Mouse (Mus musculus) thymus, adult 2 months (tissue): Measurements from ENCODE around the gene Cog1. TPM values are rescaled to one million over a fixed set of nuclear protein-coding genes. Genes with fewer than 3 reads are reported as not detected.
A peak's percentile ranks its signal among the peaks of the same experiment; 100 is the strongest.

Experiments used
- DNase-seq: peaks from one replicate; pipeline ENCODE4 v3.0.0; 2021
- H3K27ac ChIP-seq: fragments of 200-500 bp; 2 replicates; pipeline ENCODE4 v1.5.1; 2012; ENCODE audit warnings: low read length, control low read depth; ENCODE audit not compliant: control insufficient read depth, insufficient read depth
- H3K27me3 ChIP-seq: fragments of 200-500 bp; 2 replicates; pipeline ENCODE4 v1.6.1; 2012; ENCODE audit warnings: mild to moderate bottlenecking, low read length, moderate library complexity, mixed read lengths; ENCODE audit not compliant: control insufficient read depth, insufficient read depth
- H3K36me3 ChIP-seq: fragments of 200-500 bp; 2 replicates; pipeline ENCODE4 v1.6.1; 2012; ENCODE audit warnings: mild to moderate bottlenecking, low read length, moderate library complexity; ENCODE audit not compliant: control insufficient read depth, insufficient read depth
- H3K4me1 ChIP-seq: fragments of 200-500 bp; replicated peaks from 2 replicates; pipeline ENCODE4 v1.6.1; 2012; ENCODE audit warnings: low read length; ENCODE audit not compliant: control insufficient read depth, insufficient read depth
- H3K4me3 ChIP-seq: fragments of 200-500 bp; 2 replicates; pipeline ENCODE4 v1.5.1; 2012; ENCODE audit warnings: mild to moderate bottlenecking, low read length, control low read depth, moderate library complexity; ENCODE audit not compliant: control insufficient read depth, insufficient read depth
- CTCF ChIP-seq: fragments of 200-500 bp; IDR thresholded peaks from 2 replicates; pipeline ENCODE4 v1.5.1; 2012; ENCODE audit warnings: mild to moderate bottlenecking, control low read depth, low read length, moderate library complexity, borderline replicate concordance; ENCODE audit not compliant: control insufficient read depth, poor library complexity, insufficient read depth; ENCODE audit errors: extremely low read depth
- POLR2A ChIP-seq: fragments of 200-500 bp; IDR thresholded peaks from 2 replicates; pipeline ENCODE4 v1.6.1; 2012; ENCODE audit warnings: mild to moderate bottlenecking, low read length, control low read depth, moderate library complexity; ENCODE audit not compliant: control insufficient read depth, poor library complexity, insufficient read depth; ENCODE audit errors: extremely low read depth
- WGBS: fragments of 180-500 bp; shearing (Covaris S2); methylation state at CpG from one replicate; pipeline ENCODE4 v1.1.7; 2018; 5-methylcytosine and 5-hydroxymethylcytosine counted together
- polyA plus RNA-seq: library from polyadenylated mRNA; depleted of rRNA; stranded (reverse); fragments of >200 nt; gene quantifications from 2 replicates; pipeline ENCODE4 v1.2.3, GENCODE M21; 2012

Gene Cog1
- polyA plus RNA-seq, 1 experiment = 67.4 TPM

DNA sequence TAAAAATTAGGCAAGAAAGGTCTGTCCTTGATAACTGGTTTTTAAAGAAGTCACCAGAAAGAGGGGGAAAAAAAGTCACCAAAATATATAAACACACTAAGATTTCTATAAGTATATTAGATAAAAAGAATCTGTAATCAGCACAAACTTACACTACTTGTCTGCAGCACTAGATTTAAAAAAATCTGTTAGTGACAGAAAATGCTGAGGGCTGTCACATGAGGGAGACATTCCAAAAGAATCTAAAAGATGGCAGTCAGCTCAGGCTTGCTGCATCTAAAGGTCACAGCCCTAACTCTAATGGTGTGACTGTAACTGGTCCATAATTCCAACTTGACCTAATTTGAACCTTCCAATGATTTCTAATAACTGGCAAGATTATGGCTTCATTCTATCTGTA lies 33.0 kb downstream of the Cog1 start:
- Histone ChIP-seq H3K36me3 (peaks cover 2% of the 10 kb centered on the region), H3K4me3 (no peak overlapping the region)
- TF ChIP-seq POLR2A (no peak), CTCF (no peak)

DNA sequence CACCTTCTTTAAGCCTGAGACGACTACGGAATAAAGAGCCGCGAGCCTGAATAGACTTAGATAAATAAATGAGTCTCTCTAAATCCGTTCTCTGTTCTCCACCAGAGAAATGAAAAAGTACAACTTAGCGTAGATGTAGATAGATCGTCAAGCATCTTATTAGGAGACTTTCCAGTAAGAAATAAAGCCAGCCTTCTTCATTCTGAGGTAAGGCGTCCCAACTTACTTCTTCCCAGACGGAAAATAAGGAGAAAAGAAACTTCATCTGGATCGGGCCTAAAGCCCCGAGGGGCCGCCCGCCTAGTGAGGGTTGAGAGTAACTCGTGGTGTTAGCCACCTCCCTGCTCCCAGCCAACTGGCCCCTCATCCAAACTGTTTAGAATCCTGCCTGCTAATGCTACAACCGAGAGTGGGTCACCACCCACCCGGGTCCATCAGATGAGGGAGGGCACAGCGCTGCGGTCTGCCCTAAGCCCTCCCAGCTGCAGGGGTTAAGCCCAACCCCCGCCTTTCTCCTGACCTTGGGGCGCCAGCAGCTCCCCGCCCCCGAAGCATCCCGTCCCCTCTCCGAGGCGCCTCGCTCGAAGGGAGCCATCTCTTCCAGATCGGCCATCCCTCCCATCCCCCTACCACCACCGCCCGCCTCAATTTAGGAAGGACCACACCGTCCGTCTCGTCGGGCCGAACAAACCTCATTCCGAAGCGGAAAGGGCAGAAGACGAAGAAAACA lies 34.1 kb downstream of the Cog1 start:
- Histone ChIP-seq H3K27ac (peak overlapping the region; percentile 29), H3K27me3 (no peaks in the 10 kb centered on the region), H3K4me3 (peak overlapping the region; percentile 90), H3K36me3 (no peaks in the 10 kb centered on the region), H3K4me1 (peaks cover 5% of the 10 kb centered on the region)
- WGBS = 8% methylated on average over 38 of the region's 38 CpGs
- TF ChIP-seq CTCF = no peak
- peak; percentile 75 for DNase-seq

More for the DNA sequence above, 33.0 kb downstream of the Cog1 start:
- no peak for DNase-seq
- H3K27ac ChIP-seq = no peak overlapping the region
- H3K27me3 ChIP-seq = no peaks in the 10 kb centered on the region
- H3K4me1 ChIP-seq = peaks cover 5% of the 10 kb centered on the region

DNA sequence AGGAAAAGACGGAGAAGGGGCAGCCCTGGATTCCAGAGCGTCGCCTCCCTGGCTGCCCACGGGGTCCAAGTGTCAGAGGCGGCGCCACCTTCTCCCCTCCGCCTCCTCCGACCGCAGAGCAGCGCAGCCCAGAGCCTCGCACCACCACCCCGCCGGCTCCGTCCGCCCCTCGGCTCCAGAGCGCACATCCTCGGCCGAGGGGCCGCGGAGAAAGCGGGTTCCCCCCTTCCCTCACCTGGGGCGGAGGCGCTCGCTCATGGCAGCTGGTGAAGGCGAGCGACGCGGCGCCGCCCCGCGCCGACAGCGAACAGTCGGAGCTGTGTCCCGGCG lies 34.6 kb downstream of the Cog1 start:
- under 1% methylated on average over 38 of the region's 38 CpGs for WGBS

DNA sequence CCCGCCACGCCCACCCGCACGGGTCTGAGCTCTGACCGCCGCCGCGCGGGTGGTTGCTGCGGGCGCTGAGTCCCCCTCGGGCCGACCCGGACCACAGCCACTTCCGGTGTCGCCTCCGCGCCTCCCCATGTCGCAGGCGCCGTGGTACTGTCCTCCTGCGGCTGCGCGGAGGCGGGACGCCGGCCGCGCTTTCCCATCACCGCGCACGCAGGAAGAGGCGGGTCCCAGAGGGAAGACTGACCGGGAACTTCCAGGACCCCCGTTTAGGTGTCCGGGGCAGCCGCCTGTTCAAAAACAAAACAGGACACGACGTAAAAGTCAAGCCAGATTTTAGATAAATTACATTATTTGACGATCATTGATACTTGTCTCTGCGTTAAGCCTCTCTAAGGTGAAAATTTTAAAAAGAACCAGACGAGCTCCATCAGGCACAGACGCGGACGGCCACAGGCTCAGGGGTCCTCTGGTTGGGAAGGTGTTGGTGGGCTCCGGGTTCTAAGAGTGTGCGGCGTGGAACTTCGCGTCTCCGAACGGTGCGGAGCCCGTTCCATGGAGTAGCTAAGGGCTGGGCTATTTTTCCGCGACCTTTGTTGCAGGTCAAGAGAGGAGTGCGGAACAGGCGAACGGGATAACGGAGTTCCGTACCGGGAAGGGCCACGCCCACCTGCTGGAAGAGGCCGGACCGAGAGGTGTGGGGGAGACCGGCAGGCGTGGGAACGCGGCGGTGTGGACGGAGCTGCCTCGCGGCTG lies 35.2 kb downstream of the Cog1 start, which contains the start of the genes Fam104a and D11Wsu47e:
TSS of gene Fam104a (minus strand) at position 199 of the 750 bp plus-strand sequence.
TSS of gene D11Wsu47e (plus strand) at position 456 of the 750 bp plus-strand sequence.
- DNase-seq = peak; percentile 95
- H3K36me3 ChIP-seq = peaks cover 7% of the 10 kb centered on the region; the same call in 1 of the 2 replicates
- H3K4me1 ChIP-seq = peaks cover 5% of the 10 kb centered on the region
- H3K27me3 ChIP-seq = no peaks in the 10 kb centered on the region
- under 1% methylated on average over 73 of the region's 73 CpGs for whole genome bisulfite sequencing
- H3K4me3 ChIP-seq = peak within 1 kb of the TSS; percentile 90
- 0 out of 2 replicates have a peak, but pooled peaks have one; percentile 9 for TF ChIP-seq CTCF
- TF ChIP-seq POLR2A = peak; percentile 59; the same call in 1 of the 2 replicates
- H3K27ac ChIP-seq = peak within 1 kb of the TSS; percentile 31

More for the DNA sequence above, 34.6 kb downstream of the Cog1 start:
- Histone ChIP-seq H3K36me3 (peaks cover 3% of the 10 kb centered on the region; the same call in 1 of the 2 replicates), H3K27me3 (no peaks in the 10 kb centered on the region), H3K4me1 (peaks cover 5% of the 10 kb centered on the region), H3K27ac (peak overlapping the region; percentile 29), H3K4me3 (peak overlapping the region; percentile 90)
- 0 out of 2 replicates have a peak, but pooled peaks have one; percentile 20 for TF ChIP-seq CTCF
- TF ChIP-seq POLR2A = no peak
- DNase-seq = no peak

DNA sequence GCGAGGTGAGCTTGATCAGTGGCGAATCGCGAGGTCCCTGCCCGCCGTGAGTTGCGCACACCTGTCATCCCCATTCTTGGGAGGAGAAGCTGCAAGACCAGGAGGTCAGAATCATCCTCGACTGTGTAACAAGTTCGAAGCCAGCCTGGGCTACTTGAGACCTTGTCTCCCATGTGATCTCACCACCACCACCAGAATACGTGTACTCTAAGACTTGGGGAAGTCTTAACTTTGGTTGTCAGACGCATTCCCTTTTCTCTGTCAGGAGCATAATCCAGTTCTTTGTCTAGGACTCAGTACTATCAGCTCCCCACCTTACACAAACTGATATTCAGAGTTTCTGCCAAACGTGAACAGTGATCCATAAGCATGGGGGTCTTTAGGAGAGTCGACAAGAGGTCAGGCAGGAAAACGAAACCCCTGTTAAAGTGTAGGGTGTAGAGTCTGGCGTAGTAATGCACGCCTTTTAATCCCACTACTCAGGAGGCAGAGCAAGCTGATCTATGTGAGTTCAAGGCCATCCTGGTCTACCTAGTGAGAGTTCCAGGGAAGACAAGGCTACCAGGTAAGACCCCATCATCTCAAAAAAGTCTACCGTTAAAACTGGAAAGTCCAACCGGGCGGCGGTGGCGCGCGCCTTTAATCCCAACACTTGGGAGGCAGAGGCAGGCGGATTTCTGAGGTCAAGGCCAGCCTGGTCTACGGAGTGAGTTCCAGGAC lies 35.9 kb downstream of the Cog1 start:
- TF ChIP-seq CTCF (no peak), POLR2A (no peak)
- no peak for DNase-seq
- peak overlapping the region; percentile 90 for H3K4me3 ChIP-seq
- WGBS = 41% methylated on average over 25 of the region's 25 CpGs
- H3K27ac ChIP-seq = no peak overlapping the region
- no peaks in the 10 kb centered on the region for H3K27me3 ChIP-seq
- peaks cover 7% of the 10 kb centered on the region; the same call in 1 of the 2 replicates for H3K36me3 ChIP-seq
- H3K4me1 ChIP-seq = peaks cover 5% of the 10 kb centered on the region

DNA sequence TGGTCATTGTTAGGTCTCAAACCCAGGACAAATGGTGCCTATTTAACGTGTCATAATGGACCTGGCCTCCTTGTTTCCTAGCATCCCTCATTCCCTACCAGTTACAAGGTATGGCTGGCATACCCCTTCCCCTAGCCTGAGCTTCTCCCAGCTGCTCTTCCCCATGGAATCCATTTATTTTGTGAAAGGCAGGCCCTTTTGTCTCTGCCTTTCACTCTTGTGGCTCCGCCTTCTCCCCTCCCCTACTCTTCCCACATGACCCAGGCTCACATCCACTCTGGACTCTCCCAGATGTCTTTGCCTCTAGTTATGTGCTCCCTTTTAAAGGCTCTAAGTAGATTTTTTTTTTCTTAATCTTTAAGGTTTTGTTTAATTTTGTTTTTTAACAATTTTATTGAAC lies 38.1 kb downstream of the Cog1 start:
- H3K27ac ChIP-seq = no peak overlapping the region
- no peak overlapping the region for H3K4me3 ChIP-seq
- WGBS = 91% methylated on average over 2 of the region's 2 CpGs
- H3K36me3 ChIP-seq = peaks cover 7% of the 10 kb centered on the region; the same call in 1 of the 2 replicates
- peaks cover 5% of the 10 kb centered on the region for H3K4me1 ChIP-seq
- no peak for TF ChIP-seq POLR2A
- no peak for TF ChIP-seq CTCF
- DNase-seq = no peak
- H3K27me3 ChIP-seq = no peaks in the 10 kb centered on the region
